Mouse (Mus musculus) limb, embryonic 11.5 days (tissue): ENCODE results near the gene Miga1. TPM values are rescaled to one million over a fixed set of nuclear protein-coding genes. Genes with fewer than 3 reads are reported as not detected.
A peak's percentile ranks its signal among the peaks of the same experiment; 100 is the strongest.
"Not testable (repeated sequence)": the region's sequence is repeated elsewhere in the genome, so short reads cannot be mapped to it uniquely, and the experiment has no call there.

Experiments
- ATAC-seq: fragments of 200-750 bp; cut with Nextera tagmentation; 2 replicates; pipeline ENCODE4 v1.8.0; 2017; ENCODE audit warnings: low read depth; ENCODE audit not compliant: insufficient number of reproducible peaks, low FRiP score, low TSS enrichment
- DNase-seq: peaks from one replicate; pipeline ENCODE4 v3.0.0-alpha.2; 2015; ENCODE audit warnings: low spot score
- H3K27ac ChIP-seq: fragments of 300-500 bp; sonication (generic); replicated peaks from 2 replicates; pipeline ENCODE4 v1.5.1; 2014; ENCODE audit warnings: low read depth, mild to moderate bottlenecking, low read length
- H3K27me3 ChIP-seq: fragments of 300-500 bp; sonication (generic); 2 replicates; pipeline ENCODE4 v1.6.1; 2014; ENCODE audit warnings: mild to moderate bottlenecking, low read length, mixed read lengths; ENCODE audit not compliant: control insufficient read depth, insufficient read depth
- H3K36me3 ChIP-seq: fragments of 300-500 bp; sonication (generic); 2 replicates; pipeline ENCODE4 v1.6.1; 2014; ENCODE audit warnings: mild to moderate bottlenecking, low read length, moderate library complexity, mixed read lengths; ENCODE audit not compliant: control insufficient read depth, insufficient read depth
- H3K4me1 ChIP-seq: fragments of 300-500 bp; sonication (generic); 2 replicates; pipeline ENCODE4 v1.6.1; 2014; ENCODE audit warnings: low read length, mixed read lengths; ENCODE audit not compliant: control insufficient read depth, insufficient read depth
- H3K4me2 ChIP-seq: fragments of 300-500 bp; sonication (generic); 2 replicates; pipeline ENCODE4 v1.6.1; 2014; ENCODE audit warnings: low read depth, mild to moderate bottlenecking, moderate library complexity; ENCODE audit not compliant: severe bottlenecking
- H3K4me3 ChIP-seq: fragments of 300-500 bp; sonication (generic); 2 replicates; pipeline ENCODE4 v1.5.1; 2014; ENCODE audit warnings: low read depth, low read length
- H3K9ac ChIP-seq: fragments of 300-500 bp; sonication (generic); 2 replicates; pipeline ENCODE4 v1.6.1; 2014; ENCODE audit warnings: mild to moderate bottlenecking, low read length
- H3K9me3 ChIP-seq: fragments of 300-500 bp; sonication (generic); 2 replicates; pipeline ENCODE4 v1.6.1; 2016; ENCODE audit warnings: low read length; ENCODE audit not compliant: control insufficient read depth
- WGBS: fragments of 180-500 bp; shearing (Covaris S2); extraction: QIAGEN DNeasy Blood & Tissue Kit; methylation state at CpG from one replicate; pipeline ENCODE4 v1.1.7; 2014; 5-methylcytosine and 5-hydroxymethylcytosine counted together
- polyA plus RNA-seq: library from polyadenylated mRNA; unstranded; fragments of >200 nt; fragmentation: Nextera tagmentation; extraction: Ambion mirVana; gene quantifications from 2 replicates; pipeline ENCODE4 v1.2.1, GENCODE M21; 2014

Miga1 gene
- polyA plus RNA-seq, 1 experiment from 2014 or later = 21.8 TPM

DNA sequence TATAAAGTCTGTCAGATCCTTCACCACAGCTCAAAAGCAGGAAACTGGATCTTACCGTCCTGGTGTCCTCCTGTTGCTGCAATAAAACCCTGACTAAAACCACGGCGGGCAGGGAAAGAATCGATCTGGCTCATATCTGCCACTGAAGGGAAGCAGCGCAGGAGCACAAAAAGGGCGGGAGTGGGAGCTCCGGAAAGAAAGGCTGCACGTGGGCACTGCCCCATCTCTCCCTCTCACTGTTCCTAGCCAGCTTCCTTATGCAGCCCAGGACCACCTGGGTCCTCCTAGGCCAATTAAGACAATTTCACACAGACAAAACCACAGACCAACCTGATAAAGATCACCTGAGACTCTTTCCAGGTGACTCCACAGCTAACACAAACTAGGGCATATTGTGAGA lies 78.8 kb downstream of the Miga1 start:
- 44% methylated on average over 8 of the region's 8 CpGs for WGBS
- ATAC-seq (no peak), DNase-seq (no peak)
- H3K9me3 ChIP-seq = no peaks in the 10 kb centered on the region
- H3K27me3 ChIP-seq = peaks cover 2% of the 10 kb centered on the region; the same call in 1 of the 2 replicates
- no peak overlapping the region for H3K27ac ChIP-seq
- H3K4me2 ChIP-seq = no peak overlapping the region
- H3K36me3 ChIP-seq = no peaks in the 10 kb centered on the region
- no peak overlapping the region for H3K4me3 ChIP-seq
- H3K9ac ChIP-seq = no peak overlapping the region
- 0 out of 2 replicates have a peak, but pooled peaks cover 6% of the 10 kb centered on the region for H3K4me1 ChIP-seq

DNA sequence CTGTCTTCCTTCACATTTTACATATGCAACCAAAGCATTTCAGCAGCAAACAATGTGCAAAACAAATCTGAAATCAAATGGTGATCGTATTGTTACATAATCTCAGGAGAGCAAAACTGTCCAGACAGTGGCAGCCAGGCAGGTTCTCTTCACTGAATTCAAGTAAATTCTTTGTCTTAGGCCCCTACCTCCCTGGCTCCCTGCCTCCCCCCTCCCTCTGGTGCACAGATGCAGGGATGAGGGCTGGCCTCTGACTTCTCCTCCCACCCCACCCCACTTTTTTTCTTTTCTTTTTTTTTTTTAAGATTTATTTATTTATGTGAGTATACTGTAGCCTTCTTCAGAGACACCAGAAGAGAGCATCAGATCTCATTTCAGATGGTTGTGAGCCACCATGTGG lies 79.8 kb downstream of the Miga1 start:
- no peak for DNase-seq

DNA sequence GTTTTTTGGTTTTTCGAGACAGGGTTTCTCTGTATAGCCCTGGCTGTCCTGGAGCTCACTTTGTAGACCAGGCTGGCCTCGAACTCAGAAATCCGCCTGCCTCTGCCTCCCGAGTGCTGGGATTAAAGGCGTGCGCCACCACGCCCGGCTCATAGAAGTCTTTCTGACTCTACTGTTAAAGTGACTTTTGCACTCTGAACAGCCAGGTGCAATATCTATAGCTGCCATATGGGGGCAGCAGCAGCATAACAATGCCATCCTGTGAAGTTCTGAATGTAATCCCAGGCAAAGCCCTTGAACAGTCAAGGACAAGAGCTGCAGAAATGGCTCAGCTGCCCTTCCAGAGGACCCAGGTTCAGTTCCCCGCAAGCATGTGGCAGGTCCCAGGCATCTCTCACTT lies 80.8 kb downstream of the Miga1 start:
- H3K9ac ChIP-seq, H3K27ac ChIP-seq: not testable (repeated sequence)
- DNase-seq = peak; percentile 88

More for the DNA sequence above, 79.8 kb downstream of the Miga1 start:
- H3K9ac ChIP-seq = no peak overlapping the region
- H3K27me3 ChIP-seq = peaks cover 2% of the 10 kb centered on the region; the same call in 1 of the 2 replicates
- no peak for ATAC-seq
- no peaks in the 10 kb centered on the region for H3K9me3 ChIP-seq
- no peaks in the 10 kb centered on the region for H3K36me3 ChIP-seq
- H3K4me2 ChIP-seq = no peak overlapping the region
- 97% methylated on average over 1 of the region's 1 CpGs for WGBS
- H3K4me1 ChIP-seq = no peaks in the 10 kb centered on the region
- no peak overlapping the region for H3K4me3 ChIP-seq
- no peak overlapping the region for H3K27ac ChIP-seq

DNA sequence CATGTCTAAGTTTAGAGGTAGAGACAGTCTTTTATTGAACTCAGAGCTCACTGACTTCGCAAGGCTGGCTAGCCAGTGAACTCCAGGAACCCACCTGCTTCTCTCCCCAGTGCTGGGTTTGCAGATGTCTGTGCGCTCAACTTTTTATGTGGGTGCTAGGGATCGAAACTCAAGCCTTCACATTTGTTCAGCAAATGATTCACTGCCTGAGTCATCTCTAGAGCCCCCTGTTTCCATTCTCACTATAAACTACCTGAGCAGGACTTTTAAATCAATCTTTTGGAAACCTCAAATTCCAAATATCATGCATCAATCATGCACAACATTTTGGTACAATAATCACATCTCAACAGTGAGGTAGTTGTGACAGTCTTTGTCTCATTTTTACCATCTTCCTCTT lies 82.7 kb downstream of the Miga1 start:
- Histone ChIP-seq H3K36me3 (no peaks in the 10 kb centered on the region), H3K9me3 (no peaks in the 10 kb centered on the region), H3K4me1 (no peaks in the 10 kb centered on the region), H3K4me2 (no peak overlapping the region), H3K4me3 (no peak overlapping the region), H3K9ac (no peak overlapping the region), H3K27ac (no peak overlapping the region), H3K27me3 (no peaks in the 10 kb centered on the region)
- DNase-seq (no peak), ATAC-seq (no peak)
- WGBS = 82% methylated on average over 3 of the region's 3 CpGs

More for the DNA sequence above, 80.8 kb downstream of the Miga1 start:
- H3K27me3 ChIP-seq, H3K4me2 ChIP-seq, H3K4me3 ChIP-seq, H3K4me1 ChIP-seq, H3K9me3 ChIP-seq, H3K36me3 ChIP-seq: not testable (repeated sequence)
- peak; percentile 57; the same call in 1 of the 2 replicates for ATAC-seq
- 47% methylated on average over 7 of the region's 9 CpGs for WGBS

DNA sequence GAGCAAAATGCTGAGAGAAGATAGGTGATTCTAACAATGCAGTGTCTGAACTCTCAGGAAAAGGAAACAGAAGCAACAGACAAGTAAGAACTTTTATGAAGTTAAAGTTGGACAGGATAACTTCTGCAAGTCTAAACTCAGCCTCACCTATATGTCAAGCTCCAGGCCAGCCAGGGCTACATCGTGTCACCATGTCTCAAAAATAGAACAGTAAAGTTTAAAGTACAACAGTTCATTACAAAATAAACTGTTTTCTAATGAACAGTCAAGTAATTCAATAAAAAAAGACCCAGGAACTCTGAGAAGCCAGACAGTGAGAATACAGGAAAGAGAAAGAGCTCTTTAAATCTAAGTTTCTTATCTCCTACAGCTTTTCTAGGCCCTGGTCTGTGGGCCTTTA lies 89.7 kb downstream of the Miga1 start:
- H3K36me3 ChIP-seq = no peaks in the 10 kb centered on the region
- 89% methylated on average over 1 of the region's 1 CpGs for WGBS

DNA sequence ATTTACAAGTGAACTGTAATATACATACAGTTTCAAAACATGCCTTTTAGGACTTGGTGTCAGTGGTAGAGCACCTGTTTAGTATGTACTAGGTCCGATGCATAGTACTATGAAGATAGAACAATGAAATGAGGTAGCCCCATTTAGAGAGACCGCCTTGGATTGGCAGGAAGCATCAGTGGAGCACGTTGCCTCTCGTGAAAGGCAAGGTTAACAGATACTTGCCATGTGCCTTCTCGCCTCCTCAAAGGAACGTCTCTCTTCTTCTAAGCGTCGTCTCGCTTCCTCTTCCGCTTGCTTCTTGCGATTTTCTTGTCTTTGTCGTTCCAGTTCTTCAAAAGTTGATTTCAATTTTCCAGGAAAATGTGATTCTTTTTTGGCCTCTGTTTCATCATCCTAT lies 92.5 kb downstream of the Miga1 start:
- DNase-seq (no peak), ATAC-seq (no peak)
- Histone ChIP-seq H3K36me3 (no peaks in the 10 kb centered on the region), H3K27ac (no peak overlapping the region), H3K4me1 (no peaks in the 10 kb centered on the region), H3K4me3 (no peak overlapping the region), H3K27me3 (no peaks in the 10 kb centered on the region), H3K9me3 (no peaks in the 10 kb centered on the region), H3K9ac (no peak overlapping the region), H3K4me2 (no peak overlapping the region)
- 91% methylated on average over 12 of the region's 12 CpGs for whole genome bisulfite sequencing

More for the DNA sequence above, 89.7 kb downstream of the Miga1 start:
- no peaks in the 10 kb centered on the region for H3K27me3 ChIP-seq
- no peaks in the 10 kb centered on the region for H3K4me1 ChIP-seq
- H3K27ac ChIP-seq = no peak overlapping the region
- no peak overlapping the region for H3K4me3 ChIP-seq
- no peak overlapping the region for H3K9ac ChIP-seq
- no peaks in the 10 kb centered on the region for H3K9me3 ChIP-seq
- ATAC-seq = no peak
- DNase-seq = no peak
- no peak overlapping the region for H3K4me2 ChIP-seq

DNA sequence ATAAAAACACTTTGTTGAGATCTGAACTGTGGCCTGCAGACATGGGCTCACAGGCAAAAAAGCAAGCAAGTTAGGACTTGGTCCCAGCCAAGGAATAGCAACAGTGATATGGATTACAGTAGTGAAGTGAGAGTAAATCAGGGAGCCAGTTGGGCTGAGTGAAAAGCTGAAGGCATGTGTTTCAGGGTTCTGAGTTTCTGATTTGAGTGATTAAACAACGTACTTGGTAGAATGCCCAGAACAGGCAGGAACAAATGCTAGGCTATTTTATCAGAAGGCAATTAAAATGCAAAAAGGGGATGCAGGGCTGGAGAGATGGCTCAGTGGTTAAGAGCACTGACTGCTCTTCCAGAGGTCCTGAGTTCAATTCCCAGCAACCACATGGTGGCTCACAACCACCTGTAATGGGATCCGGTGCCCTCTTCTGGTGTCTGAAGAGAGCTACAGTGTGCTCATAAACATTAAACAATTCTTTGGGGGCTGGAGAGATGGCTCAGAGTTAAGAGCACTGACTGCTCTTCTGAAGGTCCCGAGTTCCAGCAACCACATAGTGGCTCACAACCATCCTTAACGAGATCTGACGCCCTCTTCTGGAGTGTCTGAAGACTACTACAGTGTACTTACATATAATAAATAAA lies 94.8 kb downstream of the Miga1 start:
- no peak overlapping the region for H3K27ac ChIP-seq
- H3K36me3 ChIP-seq = no peaks in the 10 kb centered on the region
- no peaks in the 10 kb centered on the region for H3K27me3 ChIP-seq
- no peak overlapping the region for H3K4me2 ChIP-seq
- H3K4me3 ChIP-seq = no peak overlapping the region
- no peaks in the 10 kb centered on the region for H3K9me3 ChIP-seq
- WGBS = 76% methylated on average over 5 of the region's 5 CpGs
- ATAC-seq = no peak
- no peaks in the 10 kb centered on the region for H3K4me1 ChIP-seq
- H3K9ac ChIP-seq = no peak overlapping the region
- DNase-seq = no peak

DNA sequence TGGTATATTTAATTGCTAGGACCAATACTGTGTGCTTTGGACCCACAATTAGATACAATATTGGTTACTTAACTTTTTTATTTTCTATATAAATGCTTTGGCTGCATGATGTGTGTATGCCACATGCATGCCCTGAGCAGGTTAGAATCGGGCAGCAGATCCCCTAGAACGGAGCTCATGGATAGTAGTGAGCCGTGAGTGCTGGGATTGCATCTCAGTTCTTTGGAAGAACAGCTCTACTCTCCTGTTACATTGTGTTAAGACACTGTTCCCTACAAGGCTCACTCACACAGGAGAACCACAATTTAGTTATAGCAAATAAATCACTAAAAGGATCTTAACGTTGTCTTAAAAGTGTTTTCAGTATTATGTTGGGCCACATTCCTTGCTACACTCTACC lies 96.9 kb downstream of the Miga1 start:
- no peaks in the 10 kb centered on the region for H3K27me3 ChIP-seq
- H3K9me3 ChIP-seq = no peaks in the 10 kb centered on the region
- ATAC-seq (no peak), DNase-seq (no peak)
- H3K4me1 ChIP-seq = no peaks in the 10 kb centered on the region
- no peak overlapping the region for H3K27ac ChIP-seq
- H3K4me3 ChIP-seq = no peak overlapping the region
- WGBS = 70% methylated on average over 4 of the region's 4 CpGs
- no peak overlapping the region for H3K9ac ChIP-seq
- no peak overlapping the region for H3K4me2 ChIP-seq
- H3K36me3 ChIP-seq = peaks cover 2% of the 10 kb centered on the region

DNA sequence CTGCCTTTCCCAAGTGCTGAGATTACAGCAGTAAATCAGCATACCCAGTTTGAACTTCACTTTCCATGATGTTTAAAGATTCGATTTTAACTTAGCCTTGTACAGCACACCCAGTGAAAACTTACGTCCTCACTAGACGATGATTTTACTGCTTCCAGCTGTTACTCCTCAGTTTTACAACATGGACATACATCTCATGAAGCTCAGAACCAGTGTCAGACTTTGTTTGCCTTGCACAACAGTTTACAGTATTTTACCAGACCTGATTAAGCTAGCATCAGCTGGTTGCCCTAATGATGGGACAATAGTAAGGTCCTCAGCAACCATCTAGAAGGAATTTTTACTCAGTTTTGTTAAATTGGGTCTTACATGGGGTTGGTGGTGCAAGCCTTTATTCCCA lies 99.1 kb downstream of the Miga1 start:
- DNase-seq = no peak
- H3K9me3 ChIP-seq = no peaks in the 10 kb centered on the region
- 46% methylated on average over 3 of the region's 3 CpGs for WGBS
- H3K9ac ChIP-seq = no peak overlapping the region
- ATAC-seq = no peak
- no peak overlapping the region for H3K4me3 ChIP-seq
- no peak overlapping the region for H3K27ac ChIP-seq
- H3K4me2 ChIP-seq = no peak overlapping the region
- no peaks in the 10 kb centered on the region for H3K4me1 ChIP-seq
- H3K27me3 ChIP-seq = no peaks in the 10 kb centered on the region
- peaks cover 2% of the 10 kb centered on the region for H3K36me3 ChIP-seq
